Mouse (Mus musculus): ENCODE measurements around the gene Hap1.
"Not testable (repeated sequence)": the region's sequence is repeated elsewhere in the genome, so short reads cannot be mapped to it uniquely, and the experiment has no call there.

Gene Hap1

DNA sequence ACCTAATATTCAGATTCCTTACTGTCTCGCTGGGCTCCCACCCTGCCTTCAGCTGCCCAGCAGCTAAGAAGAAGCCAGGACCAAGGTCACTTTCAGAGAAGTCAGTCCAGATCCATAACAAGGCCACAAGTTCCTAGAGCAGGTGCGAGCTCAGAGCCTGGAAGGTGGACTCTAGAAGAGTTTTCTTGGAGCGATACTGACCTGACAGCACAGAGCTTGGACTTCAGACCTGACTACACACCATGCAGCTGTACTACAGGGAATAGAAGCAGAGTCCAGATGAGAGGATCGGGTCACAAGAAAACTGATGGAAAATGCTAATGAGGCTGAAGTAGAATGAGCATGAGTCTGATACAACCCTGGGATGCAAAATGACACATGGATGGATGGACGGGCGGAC is 42.5 kb downstream of the Hap1 start:
- peak; percentile 69 for DNase-seq

GRCm38 (mm10) chr11:100312096-100312679 is 43.7 kb downstream of the Hap1 start:
- peak; percentile 88 for DNase-seq

- no peak for DNase-seq
Measured at GRCm38 (mm10) chr11:100311656-100312055, 44.3 kb downstream of the Hap1 start.

DNA sequence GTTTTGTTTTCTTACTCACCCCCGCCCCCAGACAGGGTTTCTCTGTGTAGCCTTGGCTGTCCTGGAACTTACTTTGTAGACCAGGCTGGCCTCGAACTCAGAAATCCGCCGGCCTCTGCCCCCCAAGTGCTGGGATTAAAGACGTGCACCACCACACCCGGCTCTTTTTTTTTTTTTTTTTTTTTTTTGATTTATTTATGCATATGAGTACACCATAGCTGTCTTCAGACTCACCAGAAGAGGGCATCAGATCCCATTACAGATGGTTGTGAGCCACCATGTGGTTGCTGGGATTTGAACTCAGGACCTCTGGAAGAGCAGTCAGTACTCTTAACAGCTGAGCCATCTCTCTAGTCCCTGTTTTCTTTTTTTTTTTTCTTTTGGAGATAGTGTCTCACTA is 47.3 kb downstream of the Hap1 start:
- DNase-seq: not testable (repeated sequence)

DNA sequence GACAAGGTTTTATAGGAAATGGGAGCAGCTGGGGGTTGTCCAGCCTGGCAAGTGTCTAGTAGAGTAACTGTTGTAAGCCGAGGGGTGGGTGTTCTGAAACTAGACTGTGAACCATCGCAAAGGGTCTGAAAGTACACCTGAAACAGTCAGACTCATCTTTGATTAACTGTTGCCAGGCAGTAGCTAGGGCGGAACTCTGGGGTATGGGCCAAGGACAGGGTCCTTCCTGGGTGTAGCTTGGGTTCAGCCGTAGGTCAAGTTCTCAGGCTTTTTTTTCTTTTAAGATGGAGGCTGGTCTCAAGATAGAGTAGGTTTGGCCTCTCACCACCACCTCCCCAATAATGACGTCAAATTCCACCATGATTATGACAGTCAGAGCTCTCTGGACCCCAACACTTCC is 48.0 kb downstream of the Hap1 start:
- DNase-seq: no peak

DNA sequence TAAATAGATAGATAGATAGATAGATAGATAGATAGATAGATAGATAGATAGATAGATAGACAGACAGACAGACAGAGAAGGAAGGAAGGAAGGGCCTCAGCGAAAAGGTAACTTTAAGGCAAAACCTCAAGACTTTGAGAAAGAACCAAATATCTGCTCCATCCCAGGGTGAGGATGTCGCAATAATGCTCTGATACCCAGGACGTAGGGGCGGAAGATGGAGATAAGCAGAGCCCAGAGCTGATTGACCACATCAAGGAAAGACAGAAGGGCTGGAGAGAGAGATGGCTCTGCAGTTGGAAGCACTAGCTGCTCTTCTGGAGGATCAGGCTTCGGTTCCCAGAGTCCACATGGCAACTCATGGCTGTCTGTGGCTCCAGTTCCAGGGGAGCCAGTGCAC is 54.6 kb downstream of the Hap1 start:
- DNase-seq: no peak

- peak; percentile 60 for DNase-seq
Measured at GRCm38 (mm10) chr11:100300293-100300692, 55.6 kb downstream of the Hap1 start.

DNA sequence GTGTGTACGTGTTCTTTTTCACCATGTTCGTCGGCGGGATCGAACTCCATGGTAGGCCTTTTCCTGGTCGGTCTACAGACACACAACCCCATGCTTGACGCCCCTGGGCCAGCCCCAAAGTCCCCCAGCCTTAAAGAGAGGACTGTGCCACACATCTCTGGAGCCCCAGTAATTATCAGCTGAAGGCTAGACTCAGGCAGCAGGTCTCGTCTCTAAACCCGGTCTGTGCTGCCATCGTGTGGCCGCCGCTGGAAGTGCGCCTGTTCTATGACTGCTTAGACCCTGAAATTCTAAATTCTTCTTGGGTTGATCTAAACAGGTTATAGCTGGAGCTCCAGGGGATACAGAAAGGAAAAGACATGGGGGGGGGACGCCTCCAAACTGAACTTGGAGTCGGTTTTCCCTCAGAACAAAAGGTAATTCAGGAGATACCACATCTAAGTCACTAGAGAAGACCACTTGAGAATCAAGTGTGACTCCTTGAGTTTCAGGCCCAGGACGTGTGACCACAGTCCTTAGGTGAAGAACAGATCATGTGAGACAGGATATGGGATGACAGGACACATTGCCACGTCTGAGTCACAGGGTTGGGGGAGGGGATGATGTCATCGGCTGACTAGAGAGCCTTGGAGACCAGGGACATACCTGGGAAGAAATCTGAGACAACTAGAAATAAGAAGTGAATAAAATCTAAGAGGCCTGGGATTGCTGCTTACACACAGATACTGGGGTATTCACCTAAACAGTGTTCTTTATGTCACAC is 57.5 kb downstream of the Hap1 start:
- peak; percentile 83 for DNase-seq

DNA sequence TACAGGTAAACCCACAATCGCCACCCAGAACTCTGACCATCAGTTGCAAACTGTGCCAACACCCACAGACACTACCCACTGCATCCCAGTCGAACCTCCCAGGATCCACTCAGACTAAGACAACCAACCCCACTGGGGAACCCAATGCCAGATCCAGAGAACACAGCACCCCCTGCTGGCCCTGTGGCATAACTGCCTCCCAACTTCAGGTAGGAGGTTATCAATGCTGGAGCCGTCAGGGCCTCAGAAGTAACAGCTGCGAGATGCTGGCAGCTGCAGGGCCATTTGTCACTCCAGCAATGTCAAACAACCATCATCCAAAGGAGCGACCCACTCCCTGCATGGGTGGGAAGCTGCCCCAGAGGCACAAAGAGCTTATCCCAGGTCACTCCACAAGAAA is 58.1 kb downstream of the Hap1 start:
- no peak for DNase-seq
